Mouse (Mus musculus) cerebellum, adult 2 months (tissue): ENCODE measurements at regions not wholly inside any gene's neighbourhood (a gene's known extent, or its start where the extent isn't known, plus 50 kb on each side); places are given as distances from the start of the nearest gene placed in this dataset.

ENCODE experiments used
- DNase-seq, 2 experiments: peaks; one replicate each; pipeline ENCODE4 v3.0.0; 2021
- H3K27ac ChIP-seq: fragments of 200-500 bp; 2 replicates; pipeline ENCODE4 v1.5.1; 2012; ENCODE audit warnings: low read length, control low read depth, inconsistent platforms; ENCODE audit not compliant: insufficient read depth
- H3K27me3 ChIP-seq: fragments of 200-500 bp; 2 replicates; pipeline ENCODE4 v1.6.1; 2012; ENCODE audit warnings: inconsistent platforms, mild to moderate bottlenecking, low read length, moderate library complexity; ENCODE audit not compliant: control insufficient read depth, insufficient read depth
- H3K4me1 ChIP-seq: fragments of 200-500 bp; 2 replicates; pipeline ENCODE4 v1.6.1; 2011; ENCODE audit warnings: low read length; ENCODE audit not compliant: control insufficient read depth, insufficient read depth
- H3K4me3 ChIP-seq: fragments of 200-500 bp; replicated peaks from 2 replicates; pipeline ENCODE3; 2011; ENCODE audit warnings: mild to moderate bottlenecking, low read depth, low read length, control low read depth; ENCODE audit not compliant: insufficient read depth
- CTCF ChIP-seq: fragments of 200-500 bp; IDR thresholded peaks from 2 replicates; pipeline ENCODE4 v1.5.1; 2011; ENCODE audit warnings: low read depth, mild to moderate bottlenecking, control low read depth, low read length, moderate library complexity, borderline replicate concordance; ENCODE audit not compliant: insufficient read depth
- POLR2A ChIP-seq: fragments of 200-500 bp; IDR thresholded peaks from 2 replicates; pipeline ENCODE4 v1.6.1; 2011; ENCODE audit warnings: low read length, control low read depth, borderline replicate concordance; ENCODE audit not compliant: insufficient read depth
- WGBS: fragments of 180-500 bp; shearing (Covaris S2); methylation state at CpG from one replicate; pipeline ENCODE4 v1.1.7; 2018; 5-methylcytosine and 5-hydroxymethylcytosine counted together

DNA sequence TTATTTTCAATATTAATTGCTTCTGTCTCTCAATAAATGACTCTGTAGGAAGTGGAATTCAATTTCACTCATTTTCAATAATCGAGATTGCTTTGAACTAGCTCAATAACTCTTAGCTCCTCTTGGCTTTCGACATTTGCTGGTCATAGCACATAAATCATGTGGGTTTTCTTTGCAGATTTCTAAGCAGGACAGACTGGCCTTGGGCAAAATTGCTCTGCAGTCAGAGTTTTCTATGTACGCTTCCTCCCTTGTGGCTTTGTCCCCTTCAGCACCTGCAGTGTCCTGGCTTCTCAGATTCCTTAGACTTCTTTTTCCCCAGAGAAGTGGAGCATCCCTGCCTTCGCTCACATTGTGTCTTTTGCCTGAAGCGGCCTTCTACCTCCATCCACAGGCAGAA, 124.6 kb upstream of the Rarb start:
- H3K4me3 ChIP-seq: no peak overlapping the region
- no peaks in the 10 kb centered on the region for H3K27me3 ChIP-seq
- 91% methylated on average over 5 of the region's 5 CpGs for WGBS
- no peak overlapping the region for H3K27ac ChIP-seq
- no peak for DNase-seq
- TF ChIP-seq CTCF (no peak), POLR2A (no peak)
- no peaks in the 10 kb centered on the region for H3K4me1 ChIP-seq

DNA sequence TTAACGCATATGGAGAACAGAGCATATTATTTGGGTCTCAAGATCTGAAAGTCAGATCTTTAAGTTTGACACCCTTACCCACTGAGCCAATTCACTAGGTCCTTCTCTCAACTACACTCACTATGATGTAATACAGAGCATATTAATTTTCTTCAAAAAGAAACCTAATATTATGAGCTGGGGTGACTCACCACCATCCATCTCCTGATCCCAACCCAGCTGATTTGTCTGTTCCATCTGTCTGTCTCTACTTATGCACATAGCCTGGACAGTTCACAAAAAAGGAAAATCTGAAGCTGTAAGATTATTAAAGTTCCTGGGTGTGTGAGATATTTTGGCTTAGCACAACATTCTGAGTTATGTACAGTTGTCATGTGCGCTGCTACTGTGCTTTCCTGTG, 108.2 kb upstream of the Rarb start:
- WGBS: 99% methylated on average over 2 of the region's 2 CpGs
- H3K4me1 ChIP-seq: no peaks in the 10 kb centered on the region
- no peak overlapping the region for H3K27ac ChIP-seq
- H3K4me3 ChIP-seq: no peak overlapping the region
- no peak for DNase-seq
- no peak for TF ChIP-seq CTCF
- TF ChIP-seq POLR2A: no peak
- H3K27me3 ChIP-seq: no peaks in the 10 kb centered on the region

GRCm38 (mm10) chr14:16901534-16902147, 82.7 kb upstream of the Rarb start:
- TF ChIP-seq CTCF (no peak), POLR2A (no peak)
- 74% methylated on average over 9 of the region's 9 CpGs for WGBS

DNA sequence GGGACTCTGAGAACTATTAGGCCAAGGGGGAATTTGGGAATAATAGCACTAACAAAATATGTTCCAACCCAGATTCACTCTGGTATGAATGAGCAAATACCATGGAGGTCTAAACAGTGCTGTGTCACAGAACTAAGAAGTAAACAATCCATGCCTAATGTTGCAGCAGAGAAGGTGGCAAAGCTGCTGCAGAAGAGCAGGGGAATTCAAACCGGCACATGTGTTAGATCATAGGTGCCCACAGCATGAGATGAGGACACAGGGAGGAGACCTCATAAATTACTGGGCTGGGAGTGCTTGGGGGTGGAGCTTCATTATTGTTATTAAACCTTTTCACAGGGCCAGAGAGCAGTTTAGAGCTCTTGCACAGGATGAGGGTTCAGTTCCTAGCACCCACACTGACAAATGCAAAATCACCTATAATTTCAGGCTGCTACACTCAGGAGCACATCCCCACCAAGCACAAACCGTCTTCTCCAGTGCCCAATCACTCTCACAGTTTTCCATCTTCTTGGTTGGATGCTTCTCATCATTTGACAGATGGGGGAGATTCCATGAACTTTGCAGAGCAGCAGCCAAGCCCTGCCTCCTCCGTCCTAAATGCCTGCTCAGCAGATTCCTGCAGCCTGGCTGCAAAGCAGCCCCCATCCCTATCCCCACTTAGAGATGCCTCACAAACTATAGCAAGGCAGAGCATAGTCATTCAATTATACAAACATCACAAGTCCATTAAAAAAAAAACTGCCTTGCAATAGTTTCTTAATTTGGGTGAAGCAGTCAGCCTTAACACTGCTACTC, 79.0 kb upstream of the Rarb start:
- 13% methylated on average over 3 of the region's 3 CpGs for WGBS
- Histone ChIP-seq H3K4me1 (no peaks in the 10 kb centered on the region), H3K4me3 (no peak overlapping the region), H3K27me3 (no peaks in the 10 kb centered on the region), H3K27ac (no peak overlapping the region)
- TF ChIP-seq POLR2A: no peak
- no peak for TF ChIP-seq CTCF
- DNase-seq: no peak

More at GRCm38 (mm10) chr14:16901534-16902147, 82.7 kb upstream of the Rarb start:
- H3K4me3 ChIP-seq: no peak overlapping the region
- DNase-seq: no peak
- no peak overlapping the region for H3K27ac ChIP-seq
- H3K4me1 ChIP-seq: no peaks in the 10 kb centered on the region
- H3K27me3 ChIP-seq: no peaks in the 10 kb centered on the region

DNA sequence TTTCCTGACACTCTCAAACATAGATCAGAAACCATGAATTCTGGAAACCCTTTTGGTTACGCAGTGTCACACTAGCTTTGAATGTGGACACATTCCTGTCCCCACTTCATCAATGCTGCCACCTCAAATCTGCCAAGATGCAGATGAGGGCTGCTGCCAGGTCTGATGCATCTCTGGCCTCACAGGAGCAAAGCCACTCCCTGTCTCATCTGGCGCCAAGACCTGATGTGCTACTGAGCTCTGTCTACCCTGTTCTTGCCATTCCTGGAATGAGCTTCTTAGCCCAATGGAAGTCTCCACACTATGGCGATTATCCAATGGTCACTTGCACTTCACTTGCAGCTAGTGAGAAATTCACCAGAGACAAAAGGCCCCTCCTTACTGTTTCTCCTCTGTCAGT, 78.0 kb upstream of the Rarb start:
- Histone ChIP-seq H3K27ac (no peak overlapping the region), H3K27me3 (no peaks in the 10 kb centered on the region), H3K4me1 (no peaks in the 10 kb centered on the region), H3K4me3 (no peak overlapping the region)
- no peak for TF ChIP-seq CTCF
- no peak for TF ChIP-seq POLR2A
- no peak for DNase-seq
- 50% methylated on average over 3 of the region's 3 CpGs for WGBS

- TF ChIP-seq CTCF (no peak), POLR2A (no peak)
- WGBS: 60% methylated on average over 3 of the region's 3 CpGs
- Histone ChIP-seq H3K4me1 (no peaks in the 10 kb centered on the region), H3K27me3 (no peaks in the 10 kb centered on the region), H3K27ac (no peak overlapping the region), H3K4me3 (no peak overlapping the region)
- DNase-seq: no peak
These were observed 62.3 kb upstream of the Rarb start for GRCm38 (mm10) chr14:16881249-16881648.

GRCm38 (mm10) chr14:16869221-16869620, 50.3 kb upstream of the Rarb start:
- TF ChIP-seq POLR2A (no peak), CTCF (no peak)
- Histone ChIP-seq H3K4me1 (no peaks in the 10 kb centered on the region), H3K4me3 (no peak overlapping the region), H3K27ac (no peak overlapping the region), H3K27me3 (no peaks in the 10 kb centered on the region)
- DNase-seq: no peak
- WGBS: 95% methylated on average over 2 of the region's 2 CpGs
